ENCODE assay signal across 23 mouse cellular contexts in genomic region chr12:113358077-113358476, GRCm38 (mm10).
"Had no signal": no experiment of that assay in that cellular context is flagged by ENCODE, and none has a peak within 500 bp of the region (broad histone marks: within the 10 kb centered on the region; RNA-seq: fewer than 3 reads in every experiment).

No protein-coding gene starts in this region.

- DNase-seq: liver, postnatal 0 days; lung, adult 2 months; lung, postnatal 14 days; lung, postnatal 36 days; midbrain, embryonic 14.5 days; retina, postnatal 1 day; right cerebral cortex, adult 18-20 months; right cerebral cortex, postnatal 25 days; right cerebral cortex, postnatal 4 days; spleen, adult 18-20 months; thymus, adult 18-20 months; thymus, postnatal 14 days; thymus, postnatal 36 days had no signal

- ATAC-seq: liver, postnatal 0 days; lung, postnatal 0 days; midbrain, embryonic 16.5 days had no signal

- H3K9ac ChIP-seq: liver, embryonic 15.5 days; liver, postnatal 0 days; lung, embryonic 15.5 days; midbrain, embryonic 12.5 days; neural tube, embryonic 13.5 days; neural tube, embryonic 15.5 days had no signal

- H3K36me3 ChIP-seq: liver, embryonic 15.5 days; lung, embryonic 15.5 days; midbrain, embryonic 10.5 days; midbrain, embryonic 12.5 days; neural tube, embryonic 13.5 days; neural tube, embryonic 15.5 days had no signal

- H3K27me3 ChIP-seq: liver, embryonic 15.5 days; lung, embryonic 15.5 days; midbrain, embryonic 12.5 days; neural tube, embryonic 13.5 days; neural tube, embryonic 15.5 days had no signal

- H3K27ac ChIP-seq: liver, embryonic 15.5 days; lung, embryonic 15.5 days; macrophage; midbrain, embryonic 10.5 days; midbrain, embryonic 12.5 days; neural tube, embryonic 13.5 days; neural tube, embryonic 15.5 days had no signal

- H3K4me1 ChIP-seq: liver, embryonic 15.5 days; lung, embryonic 15.5 days; midbrain, embryonic 10.5 days; midbrain, embryonic 12.5 days; neural tube, embryonic 13.5 days; neural tube, embryonic 15.5 days had no signal

- H3K4me2 ChIP-seq: liver, embryonic 15.5 days; lung, embryonic 15.5 days; midbrain, embryonic 12.5 days; neural tube, embryonic 13.5 days; neural tube, embryonic 15.5 days had no signal

- H3K4me3 ChIP-seq: liver, embryonic 15.5 days; lung, embryonic 15.5 days; midbrain, embryonic 10.5 days; midbrain, embryonic 12.5 days; myocyte; neural tube, embryonic 13.5 days; neural tube, embryonic 15.5 days had no signal

- H3K9me3 ChIP-seq: liver, embryonic 15.5 days; lung, embryonic 15.5 days; neural tube, embryonic 13.5 days; neural tube, embryonic 15.5 days had no signal
